In genomic region chr6:31078413-31078812, GRCm38 (mm10) we compare ENCODE assay signal across 10 mouse cellular contexts.
DNase-seq lines count a peak whose midpoint lies in the region; ATAC-seq and TF ChIP-seq lines count a peak whose summit lies in the region.
"Had no signal": no experiment of that assay in that cellular context is flagged by ENCODE, and none has a peak within 500 bp of the region (broad histone marks: within the 10 kb centered on the region; RNA-seq: fewer than 3 reads in every experiment).

No protein-coding gene starts in this region.

- H3K36me3 ChIP-seq in heart, embryonic 12.5 days, result no peaks in the 10 kb centered on the region
- H3K36me3 ChIP-seq in MEL (ENCODE audit: control insufficient read depth in 1 of 2, insufficient read depth in 2 of 2, low read length in 2 of 2), result peaks cover 14 to 35% of the 10 kb centered on the region in 2 experiments
- H3K36me3 ChIP-seq: limb, embryonic 13.5 days had no signal

- H3K4me1 ChIP-seq in heart, embryonic 12.5 days (replicated peaks), result peaks cover 71% of the 10 kb centered on the region
- H3K4me1 ChIP-seq in MEL (ENCODE audit: control insufficient read depth in 1 of 2, insufficient read depth in 2 of 2, low read length in 2 of 2), result peaks cover 14 to 38% of the 10 kb centered on the region in 2 experiments

- no peak for TF ChIP-seq EP300 in MEL (IDR thresholded peaks at IDR 0.05; ENCODE audit: low read depth in 1 of 2, low read length in 2 of 2)

- TF ChIP-seq POLR2A in MEL (IDR thresholded peaks at IDR 0.05; ENCODE audit: control insufficient read depth in 1 of 2, insufficient read depth in 1 of 2, low read depth in 1 of 2, low read length in 2 of 2, poor library complexity in 1 of 2), result no peak

- ATAC-seq in heart, embryonic 12.5 days (ENCODE audit: insufficient number of reproducible peaks, low FRiP score), result no peak

- H3K4me2 ChIP-seq in heart, embryonic 12.5 days, result no peak overlapping the region
- H3K4me2 ChIP-seq: limb, embryonic 13.5 days had no signal

- no peak overlapping the region for H3K9ac ChIP-seq in heart, embryonic 12.5 days
- no peak overlapping the region for H3K9ac ChIP-seq in MEL (ENCODE audit: control insufficient read depth, low read depth, low read length, poor library complexity, severe bottlenecking)
- H3K9ac ChIP-seq: limb, embryonic 13.5 days had no signal

- no peaks in the 10 kb centered on the region for H3K27me3 ChIP-seq in heart, embryonic 12.5 days (replicated peaks)
- no peaks in the 10 kb centered on the region for H3K27me3 ChIP-seq in MEL (ENCODE audit: control insufficient read depth in 1 of 2, insufficient read depth in 2 of 2, low read length in 2 of 2)

- no peaks in the 10 kb centered on the region for H3K79me2 ChIP-seq in MEL (ENCODE audit: control insufficient read depth, insufficient read depth, low read length, poor library complexity)

- H3K9me3 ChIP-seq in heart, embryonic 12.5 days (replicated peaks), result no peaks in the 10 kb centered on the region
- no peaks in the 10 kb centered on the region for H3K9me3 ChIP-seq in MEL (replicated peaks; ENCODE audit: insufficient read depth, low read length)
- H3K9me3 ChIP-seq: limb, embryonic 13.5 days had no signal

- no peak overlapping the region for H3K27ac ChIP-seq in heart, embryonic 12.5 days (ENCODE audit: poor library complexity, severe bottlenecking)
- H3K27ac ChIP-seq in MEL (ENCODE audit: control insufficient read depth, low read depth, low read length), result peak overlapping the region; percentile 80; the same call in 1 of the 2 replicates
- H3K27ac ChIP-seq: limb, embryonic 13.5 days had no signal

- no peak for TF ChIP-seq RAD21 in MEL (IDR thresholded peaks at IDR 0.05; ENCODE audit: low read depth, low read length)

- TF ChIP-seq CTCF in MEL (IDR thresholded peaks at IDR 0.05 in 2 of 3, conservative IDR thresholded peaks at IDR 0.05 in 1 of 3; ENCODE audit: control insufficient read depth in 1 of 3, insufficient read depth in 1 of 3, low read depth in 2 of 3, low read length in 3 of 3, poor library complexity in 1 of 3, severe bottlenecking in 1 of 3), result no peak

- H3K4me3 ChIP-seq in heart, embryonic 12.5 days, result no peak overlapping the region
- H3K4me3 ChIP-seq in MEL (ENCODE audit: control insufficient read depth in 1 of 2, insufficient read depth in 1 of 2, low read depth in 2 of 2, low read length in 2 of 2), result no peak overlapping the region
- H3K4me3 ChIP-seq: limb, embryonic 13.5 days had no signal

- DNase-seq in heart, adult 11 months, result peak; percentile 98
- peak; percentile 50 for DNase-seq in MEL (ENCODE audit: low read depth, low spot score)
- DNase-seq in induced T-regulatory cell, adult 2 months (ENCODE audit: low read depth), result peak; percentile 67
- peak; percentile 89 for DNase-seq in lung, postnatal 25 days (ENCODE audit: low spot score)
- DNase-seq in spleen, adult 12 weeks (ENCODE audit: low spot score), result no peak
- no peak for DNase-seq in thymus, postnatal 4 days
- DNase-seq in spleen, postnatal 36 days (ENCODE audit: low spot score in 2 of 2), result no peak
- DNase-seq: right cerebral cortex, adult 18-20 months had no signal

- WGBS in heart, embryonic 12.5 days, result 55% methylated on average over 6 of the region's 6 CpGs

TF ChIP-seq in MEL, 35 proteins besides CTCF, POLR2A, EP300 and RAD21:
- TF ChIP-seq TAL1 (IDR thresholded peaks at IDR 0.05; ENCODE audit: low read length), result no peak
- no peak for TF ChIP-seq MAFK (IDR thresholded peaks at IDR 0.05; ENCODE audit: borderline replicate concordance, low read depth, low read length)
- TF ChIP-seq NELFE (IDR thresholded peaks at IDR 0.05; ENCODE audit: low read depth, low read length), result no peak
- TF ChIP-seq USF1 (IDR thresholded peaks at IDR 0.05; ENCODE audit: low read depth, low read length), result no peak
- no peak for TF ChIP-seq CHD1 (IDR thresholded peaks at IDR 0.05; ENCODE audit: low read depth, low read length)
- TF ChIP-seq E2F4 (IDR thresholded peaks at IDR 0.05; ENCODE audit: borderline replicate concordance, low read depth, low read length), result no peak
- TF ChIP-seq SIN3A (IDR thresholded peaks at IDR 0.05; ENCODE audit: low read length), result no peak
- no peak for TF ChIP-seq POLR2AphosphoS2 (IDR thresholded peaks at IDR 0.05; ENCODE audit: low read length)
- TF ChIP-seq ZMIZ1 (IDR thresholded peaks at IDR 0.05; ENCODE audit: low read depth, low read length), result no peak
- TF ChIP-seq USF2 (IDR thresholded peaks at IDR 0.05; ENCODE audit: borderline replicate concordance in 1 of 2, insufficient read depth in 1 of 2, low read depth in 1 of 2, low read length in 2 of 2), result no peak
- TF ChIP-seq KAT2A (conservative IDR thresholded peaks at IDR 0.05; ENCODE audit: low read depth, low read length), result no peak
- TF ChIP-seq GATA1 (IDR thresholded peaks at IDR 0.05; ENCODE audit: low read depth, low read length), result no peak
- TF ChIP-seq ZKSCAN1 (IDR thresholded peaks at IDR 0.05; ENCODE audit: low read depth, low read length), result no peak
- no peak for TF ChIP-seq GABPA (IDR thresholded peaks at IDR 0.05; ENCODE audit: low read depth, low read length)
- TF ChIP-seq UBTF (IDR thresholded peaks at IDR 0.05; ENCODE audit: borderline replicate concordance, insufficient read depth, low read depth, low read length), result no peak

Comparison
In these comparisons a context has a peak if more than half of its experiments do, and no peak if none do; other contexts are left out.
1. DNase-seq: peak in heart, adult 11 months (single experiment), MEL (single experiment), induced T-regulatory cell, adult 2 months (single experiment) and lung, postnatal 25 days (single experiment); none in spleen, adult 12 weeks (single experiment), thymus, postnatal 4 days (single experiment) and spleen, postnatal 36 days (0 of 2).